Mouse (Mus musculus): ENCODE data around the gene Igf2bp3. TPM values are rescaled to one million over a fixed set of nuclear protein-coding genes. Genes with fewer than 3 reads are reported as not detected.

Gene Igf2bp3
- total and polyA plus RNA-seq, 3 experiments, result 0.02 to 0.20 (median 0.17) TPM

GRCm38 (mm10) chr6:49174616-49175015 is 40.1 kb downstream of the Igf2bp3 start:
- no peak for DNase-seq

- no peak for DNase-seq
These were observed 41.1 kb downstream of the Igf2bp3 start for GRCm38 (mm10) chr6:49173674-49174073.

GRCm38 (mm10) chr6:49173265-49173664 is 41.5 kb downstream of the Igf2bp3 start:
- no peak for DNase-seq

- DNase-seq, result no peak
These were observed 43.5 kb downstream of the Igf2bp3 start for GRCm38 (mm10) chr6:49171216-49171615.

GRCm38 (mm10) chr6:49168648-49169047 is 46.1 kb downstream of the Igf2bp3 start:
- no peak for DNase-seq

GRCm38 (mm10) chr6:49167406-49167805 is 47.4 kb downstream of the Igf2bp3 start:
- DNase-seq, result no peak

- no peak for DNase-seq
These were observed 48.4 kb downstream of the Igf2bp3 start for GRCm38 (mm10) chr6:49166318-49166717.

GRCm38 (mm10) chr6:49165855-49166254 is 48.9 kb downstream of the Igf2bp3 start:
- DNase-seq, result no peak

GRCm38 (mm10) chr6:49165101-49165500 is 49.7 kb downstream of the Igf2bp3 start:
- DNase-seq, result no peak

GRCm38 (mm10) chr6:49164701-49165100 is 50.1 kb downstream of the Igf2bp3 start:
- DNase-seq, result no peak

GRCm38 (mm10) chr6:49159971-49160370 is 54.8 kb downstream of the Igf2bp3 start:
- no peak for DNase-seq

- no peak for DNase-seq
These were observed 58.0 kb downstream of the Igf2bp3 start for GRCm38 (mm10) chr6:49156826-49157175.

GRCm38 (mm10) chr6:49156170-49156825 is 58.5 kb downstream of the Igf2bp3 start:
- DNase-seq, result no peak

- no peak for DNase-seq
These were observed 63.3 kb downstream of the Igf2bp3 start for GRCm38 (mm10) chr6:49151465-49151864.

GRCm38 (mm10) chr6:49150349-49151229 is 64.2 kb downstream of the Igf2bp3 start:
- no peak for DNase-seq

- no peak for DNase-seq
These were observed 65.4 kb downstream of the Igf2bp3 start for GRCm38 (mm10) chr6:49149202-49149930.

GRCm38 (mm10) chr6:49148781-49149180 is 66.0 kb downstream of the Igf2bp3 start:
- no peak for DNase-seq

- DNase-seq, result no peak
These were observed 66.4 kb downstream of the Igf2bp3 start for GRCm38 (mm10) chr6:49148368-49148767.

GRCm38 (mm10) chr6:49146461-49146860 is 68.3 kb downstream of the Igf2bp3 start:
- no peak for DNase-seq

- peak; percentile 51 for DNase-seq
These were observed 72.3 kb downstream of the Igf2bp3 start for GRCm38 (mm10) chr6:49142428-49142827.

GRCm38 (mm10) chr6:49141125-49141524 is 73.6 kb downstream of the Igf2bp3 start:
- DNase-seq, result no peak

- no peak for DNase-seq
These were observed 76.4 kb downstream of the Igf2bp3 start for GRCm38 (mm10) chr6:49138159-49139051.

All from adrenal gland, adult 2 months (tissue).